Mouse (Mus musculus) brain, embryonic 18.5 days (tissue): ENCODE results near the gene 4930415L06Rik.

Experiments
- DNase-seq: peaks from one replicate; pipeline ENCODE4 v3.0.0-alpha.2; 2012; ENCODE audit warnings: low read depth, low spot score

The 4930415L06Rik gene

GRCm38 (mm10) chrX:89932752-89933151 lies at the start of gene 4930415L06Rik:
TSS of gene 4930415L06Rik (minus strand) at chrX:89932852.
- DNase-seq: no peak

DNA sequence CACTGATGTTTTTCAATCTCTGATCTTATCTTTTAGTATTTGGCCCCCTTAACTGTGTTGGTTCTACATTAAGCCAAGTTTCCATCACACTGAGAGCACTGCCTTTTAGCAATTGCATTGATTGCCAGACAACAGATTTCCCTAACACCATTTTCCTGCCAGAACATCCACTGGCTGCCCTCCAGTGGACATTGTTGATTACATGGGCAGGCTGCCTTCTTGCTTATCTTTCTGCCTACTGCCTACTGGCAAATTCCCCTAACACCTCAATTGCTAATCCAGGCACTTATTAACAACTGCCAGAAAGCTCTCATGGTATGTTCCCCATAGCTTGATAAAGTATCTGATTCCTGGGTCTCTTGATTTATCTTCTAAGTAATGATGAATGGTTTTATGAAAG lies 46.0 kb upstream of the 4930415L06Rik start:
- no peak for DNase-seq

GRCm38 (mm10) chrX:89904871-89905270 lies 27.8 kb downstream of the 4930415L06Rik start:
- DNase-seq: no peak
